Mouse (Mus musculus) testis, postnatal 14 days (tissue): ENCODE data around the gene Chrnb2.
"Not testable (repeated sequence)": the region's sequence is repeated elsewhere in the genome, so short reads cannot be mapped to it uniquely, and the experiment has no call there.

ENCODE experiments used
- DNase-seq: peaks from one replicate; pipeline ENCODE4 v3.0.0; 2021; ENCODE audit warnings: low spot score

Gene Chrnb2

GRCm38 (mm10) chr3:89764119-89764724, at the start of gene Chrnb2:
Chrnb2 (minus strand) TSS chr3:89764632.
- DNase-seq = peak; percentile 80

- no peak for DNase-seq
Measured at GRCm38 (mm10) chr3:89814051-89814450, 49.6 kb upstream of the Chrnb2 start.

DNA sequence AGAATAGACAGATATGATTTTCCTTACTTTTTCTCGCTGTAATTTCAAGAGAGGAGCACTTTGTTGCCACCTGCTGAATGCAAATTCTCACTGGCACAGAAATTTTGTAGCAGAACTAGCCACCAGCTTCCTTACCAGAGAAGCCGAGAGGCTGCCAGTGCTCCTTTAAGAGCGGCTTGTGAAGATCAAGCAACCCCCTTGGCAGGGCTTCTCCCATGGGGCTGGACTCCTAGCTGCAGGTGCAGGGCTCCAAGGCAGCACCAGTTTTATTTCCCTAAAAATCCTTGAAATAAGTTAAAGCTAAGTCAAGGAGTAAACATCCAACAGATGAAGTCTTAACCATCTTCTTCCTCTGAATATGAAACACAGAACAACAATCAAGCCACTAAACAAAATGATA, 47.7 kb upstream of the Chrnb2 start:
- DNase-seq = no peak

GRCm38 (mm10) chr3:89810841-89811240, 46.4 kb upstream of the Chrnb2 start:
- DNase-seq = no peak

GRCm38 (mm10) chr3:89808638-89809037, 44.2 kb upstream of the Chrnb2 start:
- no peak for DNase-seq

GRCm38 (mm10) chr3:89807881-89808280, 43.4 kb upstream of the Chrnb2 start:
- no peak for DNase-seq

DNA sequence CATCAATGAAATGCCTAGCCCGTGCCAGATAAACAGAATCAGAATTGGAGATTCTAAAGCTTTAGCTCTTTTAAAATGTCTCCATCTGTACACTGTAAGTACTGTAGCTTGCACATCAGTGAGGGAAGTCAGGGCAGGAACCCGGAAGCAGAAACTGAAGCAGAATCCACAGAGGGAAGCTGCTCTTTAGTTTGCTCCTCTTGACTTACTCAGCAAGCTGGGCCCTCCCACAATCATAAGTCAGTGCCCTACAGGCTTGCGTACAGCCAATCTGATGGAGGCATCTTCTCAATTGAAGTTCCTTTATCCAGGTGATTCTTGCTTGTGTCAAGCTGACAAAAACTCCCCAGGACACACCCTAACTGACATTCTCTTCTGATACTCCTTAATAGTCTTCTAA, 42.7 kb upstream of the Chrnb2 start:
- no peak for DNase-seq

DNA sequence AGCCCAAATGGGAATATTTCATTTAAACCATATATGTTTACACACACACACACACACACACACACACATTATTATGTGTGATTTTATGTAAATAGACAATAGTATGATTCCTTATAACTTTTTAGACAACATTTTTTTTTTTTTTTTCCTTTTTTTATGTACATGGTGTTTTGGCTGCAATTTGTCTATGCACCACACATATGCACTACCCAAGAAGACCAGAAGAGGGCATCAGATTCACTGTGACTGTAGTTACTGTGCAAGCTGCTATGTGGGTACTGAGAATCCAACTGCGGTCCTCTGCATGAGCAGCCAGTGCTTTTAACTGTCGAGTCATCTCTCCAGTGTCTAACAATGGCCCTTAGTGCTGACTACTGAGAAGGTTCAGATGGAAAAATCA, 42.3 kb upstream of the Chrnb2 start:
- no peak for DNase-seq

DNA sequence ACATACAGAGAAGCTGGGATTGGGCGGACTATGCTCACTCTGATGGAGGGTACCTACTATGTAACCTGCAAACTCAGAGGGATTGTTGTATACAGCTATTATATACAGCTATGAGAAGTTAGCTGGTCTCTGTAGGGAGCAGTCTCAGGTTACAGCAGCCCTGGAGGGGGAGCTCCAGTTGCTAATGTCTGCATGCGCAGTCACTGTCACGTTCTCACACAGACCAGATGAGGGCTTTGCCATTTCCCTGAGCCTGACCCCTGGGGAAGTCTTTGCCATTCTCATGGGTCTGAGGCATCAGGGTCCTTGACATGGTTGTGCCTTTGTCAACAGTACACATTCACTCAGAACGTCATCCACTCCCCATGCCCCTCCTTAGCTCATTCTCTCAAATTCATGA, 40.7 kb upstream of the Chrnb2 start:
- no peak for DNase-seq

DNA sequence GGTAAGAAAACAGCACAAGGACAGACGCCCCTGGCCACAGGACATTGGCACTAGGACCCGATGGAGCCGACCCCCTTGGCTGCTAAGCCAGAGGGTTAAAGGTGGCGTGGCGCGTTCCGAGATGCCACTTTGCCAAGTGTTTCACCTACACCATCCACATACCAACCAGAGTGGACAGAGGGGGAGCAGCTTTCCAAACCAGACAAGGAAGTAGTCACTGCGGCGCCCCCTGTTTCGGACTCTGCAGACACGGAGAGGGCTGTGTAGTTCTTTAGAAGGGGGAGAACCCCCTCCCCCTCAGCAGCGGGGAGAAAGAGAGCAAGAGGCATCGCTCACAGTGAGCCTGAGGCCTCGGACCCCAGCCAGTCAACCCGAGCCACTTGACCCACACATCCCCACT, 38.4 kb upstream of the Chrnb2 start:
- no peak for DNase-seq

- no peak for DNase-seq
Measured at GRCm38 (mm10) chr3:89801507-89801847, 37.0 kb upstream of the Chrnb2 start.

DNA sequence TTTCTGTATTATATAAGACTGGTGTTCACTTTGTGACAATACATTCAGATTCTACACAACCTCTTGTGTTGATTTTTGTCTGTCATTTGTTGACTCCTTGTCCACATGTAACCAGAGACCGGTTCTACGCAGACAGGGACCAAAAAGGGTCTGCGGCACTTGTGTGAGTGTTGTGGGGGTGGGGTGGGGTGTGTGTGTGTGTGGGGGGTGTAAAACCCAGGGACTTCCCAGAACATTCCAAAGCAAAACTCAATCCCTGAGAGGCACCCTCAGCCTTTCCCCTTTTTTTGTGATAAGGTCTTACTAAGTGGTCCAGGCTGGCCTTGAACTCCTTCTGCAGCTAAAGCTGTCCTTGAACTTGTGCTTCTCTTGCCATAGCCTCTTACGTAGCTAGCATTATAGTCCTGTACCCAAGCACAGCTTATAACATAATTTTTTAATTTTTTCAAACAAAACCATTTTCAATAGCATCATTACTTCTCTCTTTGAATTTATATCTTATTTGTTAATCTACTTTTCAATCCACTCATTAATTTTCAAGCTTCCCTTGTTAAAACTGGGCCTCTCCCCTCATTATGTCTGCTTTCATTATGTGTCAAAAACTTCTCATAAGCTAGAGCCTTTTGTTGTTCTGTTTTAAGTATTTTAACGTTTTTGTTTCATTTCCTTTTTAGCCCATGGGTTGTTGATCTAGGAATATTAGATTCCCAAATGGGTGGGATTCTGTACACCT, 36.5 kb upstream of the Chrnb2 start:
- DNase-seq = no peak

DNA sequence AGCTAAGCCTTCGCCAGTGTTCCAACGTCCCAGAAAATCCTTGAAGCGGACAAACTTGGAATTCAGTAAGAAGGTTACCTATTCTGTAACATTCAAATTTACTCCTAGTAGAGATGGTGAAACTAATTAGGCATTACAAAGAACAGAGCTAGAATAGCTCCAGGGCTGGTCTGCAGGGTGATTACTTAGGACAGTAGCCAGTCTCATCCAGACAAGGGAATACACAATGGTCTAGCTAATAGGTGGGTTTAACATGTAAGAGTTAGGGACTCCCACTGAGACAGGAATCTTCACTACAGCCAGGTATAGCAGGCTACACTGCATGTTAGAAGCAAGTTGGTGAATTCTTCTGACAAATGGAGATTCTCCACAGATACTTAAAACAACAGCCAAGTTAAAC, 35.6 kb upstream of the Chrnb2 start:
- DNase-seq = not testable (repeated sequence)

GRCm38 (mm10) chr3:89799476-89799875, 35.0 kb upstream of the Chrnb2 start:
- DNase-seq = no peak

- no peak for DNase-seq
Measured at GRCm38 (mm10) chr3:89798518-89798917, 34.1 kb upstream of the Chrnb2 start.

GRCm38 (mm10) chr3:89796358-89796757, 31.9 kb upstream of the Chrnb2 start:
- DNase-seq = no peak

- no peak for DNase-seq
Measured at GRCm38 (mm10) chr3:89795746-89796145, 31.3 kb upstream of the Chrnb2 start.

DNA sequence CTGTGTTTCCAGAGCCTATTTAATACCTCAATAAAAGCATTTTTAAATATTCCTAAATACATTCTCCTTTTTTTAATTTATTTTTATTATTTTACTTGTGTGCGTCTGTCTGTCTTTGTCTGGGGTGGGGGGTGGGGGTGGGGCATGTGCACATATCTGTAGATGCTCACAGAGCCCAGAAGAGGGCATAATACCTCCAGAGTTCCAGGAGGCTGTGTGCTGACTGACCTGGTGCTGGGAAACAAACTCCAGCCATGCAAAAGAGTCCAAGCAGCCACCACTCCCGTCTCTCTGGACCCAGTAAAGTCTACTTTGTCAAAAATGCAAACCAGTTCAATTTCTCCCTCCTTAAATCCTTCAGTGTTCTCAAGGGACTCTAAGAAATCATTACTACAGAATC, 30.2 kb upstream of the Chrnb2 start:
- DNase-seq = no peak

DNA sequence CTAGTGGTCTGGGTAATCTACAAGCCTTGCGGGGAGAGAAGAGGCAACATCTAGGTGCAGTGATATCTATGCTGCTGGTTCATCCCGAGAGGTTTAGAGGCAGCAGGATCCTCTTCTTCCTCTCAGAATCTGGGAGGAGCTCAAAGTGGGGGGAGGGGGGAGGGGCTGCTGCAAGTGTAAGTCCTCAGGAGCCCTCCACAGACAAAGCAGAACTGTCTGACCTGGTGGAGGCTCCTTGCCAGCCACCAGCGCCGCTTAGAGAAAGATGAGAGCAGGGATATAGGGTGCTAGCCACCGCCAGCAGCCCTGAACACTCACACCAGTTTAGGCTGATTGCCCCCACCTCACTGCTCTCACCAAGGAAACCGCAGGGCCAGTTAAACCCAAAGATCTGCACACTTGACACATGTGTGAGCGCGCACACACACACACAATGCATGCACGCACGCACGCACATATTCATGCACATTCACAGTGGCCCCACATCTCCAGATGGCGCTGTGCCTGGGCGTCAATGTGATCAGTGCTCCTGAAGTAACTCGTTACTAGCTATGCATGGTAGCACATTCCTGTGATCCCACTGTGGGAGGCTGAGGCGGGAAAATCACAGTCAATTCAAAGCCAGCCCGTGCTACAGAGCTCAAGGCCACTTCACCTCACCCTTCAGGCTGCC, 24.4 kb upstream of the Chrnb2 start:
- no peak for DNase-seq

GRCm38 (mm10) chr3:89786275-89786674, 21.8 kb upstream of the Chrnb2 start:
- no peak for DNase-seq

DNA sequence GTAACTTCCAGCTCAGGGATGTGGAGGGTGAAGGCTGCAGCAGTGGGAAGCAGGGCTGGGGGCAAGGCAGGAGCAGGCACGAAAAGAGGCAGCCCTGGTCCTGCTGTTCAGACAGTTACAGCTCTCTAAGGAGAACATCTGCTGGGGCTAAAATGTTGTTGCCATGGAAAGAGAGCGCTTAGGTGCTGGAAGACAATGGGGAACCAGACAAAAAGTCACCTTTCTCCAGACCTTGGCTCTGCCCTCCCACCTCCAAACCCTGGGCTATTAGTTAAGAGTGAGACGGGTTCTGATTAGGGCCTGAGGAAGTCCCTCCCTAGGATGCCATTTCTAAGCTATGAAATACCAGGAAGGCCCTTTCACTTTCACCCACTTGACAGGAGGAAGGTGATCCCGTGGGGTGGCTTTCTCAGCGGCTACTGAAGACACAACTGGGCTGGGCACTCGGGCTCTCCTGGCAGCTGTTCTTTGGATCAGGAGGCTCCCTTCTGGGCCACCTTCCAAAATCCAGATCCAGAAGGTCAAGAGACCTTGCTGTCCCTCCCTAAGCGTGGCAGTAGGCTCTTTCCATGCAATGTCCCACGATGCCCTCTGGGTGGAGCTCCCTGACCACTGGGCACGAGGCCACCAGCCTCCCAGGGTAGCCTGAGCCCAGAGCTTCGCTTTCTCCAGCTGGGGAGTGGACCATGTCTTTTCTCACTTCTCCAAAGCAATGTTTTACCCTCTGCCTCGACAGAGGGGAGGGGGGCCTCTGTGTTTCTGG, 20.7 kb upstream of the Chrnb2 start:
- peak; percentile 74 for DNase-seq

- no peak for DNase-seq
Measured at GRCm38 (mm10) chr3:89781640-89782039, 17.2 kb upstream of the Chrnb2 start.

GRCm38 (mm10) chr3:89780102-89780501, 15.7 kb upstream of the Chrnb2 start:
- DNase-seq = no peak
